Mouse (Mus musculus) myocyte (in vitro differentiated cells): Measurements from ENCODE around the gene Aptx.

Source experiments
- CEBPB ChIP-seq: IDR thresholded peaks from 2 replicates; pipeline ENCODE4 v1.6.1; 2011; ENCODE audit warnings: mild to moderate bottlenecking, moderate library complexity; ENCODE audit not compliant: poor library complexity, insufficient read depth, severe bottlenecking
- E2F4 ChIP-seq: IDR thresholded peaks from one replicate; pipeline ENCODE4 v1.6.1; 2011; ENCODE audit warnings: mild to moderate bottlenecking, control low read depth, moderate library complexity; ENCODE audit not compliant: insufficient read depth
- MYOD1 ChIP-seq, 3 experiments: IDR thresholded peaks; one replicate each; pipeline ENCODE4 v1.6.1; 2011; ENCODE audit warnings: control low read depth in 2 of 3, low read depth in 2 of 3, mild to moderate bottlenecking in 2 of 3, moderate library complexity in 1 of 3; ENCODE audit not compliant: insufficient read length in 2 of 3, control insufficient read depth in 1 of 3
- POLR2A ChIP-seq: IDR thresholded peaks from one replicate; pipeline ENCODE4 v1.6.1; 2011; ENCODE audit warnings: low read depth, mild to moderate bottlenecking, control low read depth, moderate library complexity; ENCODE audit not compliant: insufficient read length
- POLR2AphosphoS2 ChIP-seq: IDR thresholded peaks from one replicate; pipeline ENCODE4 v1.6.1; 2011; ENCODE audit warnings: low read depth, control low read depth; ENCODE audit not compliant: insufficient read length
- REST ChIP-seq: IDR thresholded peaks from one replicate; pipeline ENCODE4 v1.6.1; 2011; ENCODE audit warnings: mild to moderate bottlenecking, control low read depth, moderate library complexity; ENCODE audit not compliant: insufficient read depth, insufficient read length
- TCF12 ChIP-seq: IDR thresholded peaks from one replicate; pipeline ENCODE4 v1.6.1; 2011; ENCODE audit warnings: mild to moderate bottlenecking, control low read depth; ENCODE audit not compliant: poor library complexity, insufficient read depth, severe bottlenecking
- USF1 ChIP-seq: IDR thresholded peaks from one replicate; pipeline ENCODE4 v1.6.1; 2011; ENCODE audit warnings: low read depth, mild to moderate bottlenecking, control low read depth, moderate library complexity

- TF ChIP-seq POLR2A: no peak
- no peak for TF ChIP-seq CEBPB
- no peak for TF ChIP-seq MYOD1 (IDR thresholded peaks at IDR 0.05; ENCODE audit: control insufficient read depth in 1 of 3, insufficient read length in 2 of 3, low read depth in 2 of 3)
- no peak for TF ChIP-seq E2F4
- TF ChIP-seq USF1: peak; percentile 16
- TF ChIP-seq POLR2AphosphoS2: no peak
- TF ChIP-seq REST: no peak
- TF ChIP-seq TCF12: no peak
Observed at GRCm38 (mm10) chr4:40700216-40700615, 2.8 kb downstream of the Aptx start.
